Mouse (Mus musculus): Measurements from ENCODE around the gene Rps11.

Gene Rps11

GRCm38 (mm10) chr7:45088597-45088996 is 35.6 kb downstream of the Rps11 start:
- no peak for DNase-seq (ENCODE audit: low read depth, low spot score)

- no peak for DNase-seq (ENCODE audit: low read depth, low spot score)
Observed at GRCm38 (mm10) chr7:45086084-45086483, 38.2 kb downstream of the Rps11 start.

GRCm38 (mm10) chr7:45083300-45083890 is 40.8 kb downstream of the Rps11 start:
- no peak for DNase-seq (ENCODE audit: low read depth, low spot score)

- no peak for DNase-seq (ENCODE audit: low read depth, low spot score)
Observed at GRCm38 (mm10) chr7:45082401-45083299, 41.6 kb downstream of the Rps11 start.

- DNase-seq (ENCODE audit: low read depth, low spot score): no peak
Observed at GRCm38 (mm10) chr7:45081016-45081415, 43.2 kb downstream of the Rps11 start.

GRCm38 (mm10) chr7:45079856-45080255 is 44.4 kb downstream of the Rps11 start:
- peak; percentile 68 for DNase-seq (ENCODE audit: low read depth, low spot score)

GRCm38 (mm10) chr7:45078513-45078912 is 45.7 kb downstream of the Rps11 start:
- DNase-seq (ENCODE audit: low read depth, low spot score): peak; percentile 49

GRCm38 (mm10) chr7:45077829-45078228 is 46.4 kb downstream of the Rps11 start:
- no peak for DNase-seq (ENCODE audit: low read depth, low spot score)

- DNase-seq (ENCODE audit: low read depth, low spot score): no peak
Observed at GRCm38 (mm10) chr7:45077322-45077721, 46.9 kb downstream of the Rps11 start.

- DNase-seq (ENCODE audit: low read depth, low spot score): no peak
Observed at GRCm38 (mm10) chr7:45076501-45076900, 47.7 kb downstream of the Rps11 start.

GRCm38 (mm10) chr7:45075405-45075804 is 48.8 kb downstream of the Rps11 start:
- DNase-seq (ENCODE audit: low read depth, low spot score): no peak

GRCm38 (mm10) chr7:45073949-45074348 is 50.3 kb downstream of the Rps11 start:
- no peak for DNase-seq (ENCODE audit: low read depth, low spot score)

- DNase-seq (ENCODE audit: low read depth, low spot score): no peak
Observed at GRCm38 (mm10) chr7:45073171-45073707, 51.0 kb downstream of the Rps11 start.

All from c-Kit-negative CD71-positive TER-119-positive erythroid progenitor cells, embryonic 14.5 days (primary cell).